Mouse (Mus musculus) embryonic facial prominence, embryonic 14.5 days (tissue): ENCODE data around the gene Sez6l2. TPM values are rescaled to one million over a fixed set of nuclear protein-coding genes. Genes with fewer than 3 reads are reported as not detected.

ENCODE experiments used
- ATAC-seq: fragments of 200-750 bp; cut with Nextera tagmentation; 2 replicates; pipeline ENCODE4 v1.8.0; 2017; ENCODE audit warnings: low read depth, moderate number of reproducible peaks, moderate TSS enrichment
- DNase-seq: peaks from one replicate; pipeline ENCODE4 v3.0.0-alpha.2; 2015; ENCODE audit warnings: low spot score
- H3K27ac ChIP-seq: fragments of 300-500 bp; sonication (generic); replicated peaks from 2 replicates; pipeline ENCODE4 v1.5.1; 2014; ENCODE audit warnings: low read depth, mild to moderate bottlenecking, low read length, moderate library complexity
- H3K27me3 ChIP-seq: fragments of 300-500 bp; sonication (generic); replicated peaks from 2 replicates; pipeline ENCODE4 v1.6.1; 2014; ENCODE audit warnings: low read length; ENCODE audit not compliant: control insufficient read depth, insufficient read depth
- H3K36me3 ChIP-seq: fragments of 300-500 bp; sonication (generic); 2 replicates; pipeline ENCODE4 v1.6.1; 2014; ENCODE audit warnings: low read length, mixed read lengths; ENCODE audit not compliant: control insufficient read depth, insufficient read depth
- H3K4me1 ChIP-seq: fragments of 300-500 bp; sonication (generic); 2 replicates; pipeline ENCODE4 v1.6.1; 2014; ENCODE audit warnings: antibody characterized with exemption, low read length; ENCODE audit not compliant: control insufficient read depth, insufficient read depth
- H3K4me2 ChIP-seq: fragments of 300-500 bp; sonication (generic); 2 replicates; pipeline ENCODE4 v1.6.1; 2014; ENCODE audit warnings: low read depth, mild to moderate bottlenecking, low read length, moderate library complexity, mixed read lengths
- H3K4me3 ChIP-seq: fragments of 300-500 bp; sonication (generic); 2 replicates; pipeline ENCODE4 v1.5.1; 2014; ENCODE audit warnings: low read depth, mild to moderate bottlenecking, low read length
- H3K9ac ChIP-seq: fragments of 300-500 bp; sonication (generic); 2 replicates; pipeline ENCODE4 v1.6.1; 2014; ENCODE audit warnings: low read depth, mild to moderate bottlenecking, low read length, moderate library complexity, mixed read lengths
- H3K9me3 ChIP-seq: fragments of 300-500 bp; sonication (generic); 2 replicates; pipeline ENCODE4 v1.6.1; 2016; ENCODE audit warnings: low read length; ENCODE audit not compliant: control insufficient read depth
- WGBS: fragments of 180-500 bp; shearing (Covaris S2); extraction: QIAGEN DNeasy Blood & Tissue Kit; methylation state at CpG from one replicate; pipeline ENCODE4 v1.1.7; 2014; 5-methylcytosine and 5-hydroxymethylcytosine counted together
- polyA plus RNA-seq: library from polyadenylated mRNA; unstranded; fragments of >200 nt; fragmentation: Nextera tagmentation; extraction: Ambion mirVana; gene quantifications from 2 replicates; pipeline ENCODE4 v1.2.1, GENCODE M21; 2014

Sez6l2 gene
- polyA plus RNA-seq, 1 experiment from 2014 or later, result 2.1 TPM

GRCm38 (mm10) chr7:126949403-126949792 is 965 bp upstream of the Sez6l2 start, which contains the start of gene Asphd1:
Gene Asphd1 (minus strand): TSS chr7:126949582.
- ATAC-seq, result peak; percentile 48
- Histone ChIP-seq H3K4me1 (0 out of 2 replicates have a peak, but pooled peaks cover 7% of the 10 kb centered on the region), H3K4me3 (peak within 1 kb of the TSS; percentile 43), H3K27me3 (peaks cover 29% of the 10 kb centered on the region), H3K9me3 (no peaks in the 10 kb centered on the region), H3K27ac (no peak within 1 kb of the TSS), H3K36me3 (0 out of 2 replicates have a peak, but pooled peaks cover 7% of the 10 kb centered on the region), H3K4me2 (peak within 1 kb of the TSS; percentile 87), H3K9ac (peak within 1 kb of the TSS; percentile 22; the same call in 1 of the 2 replicates)
- under 1% methylated on average over 19 of the region's 21 CpGs for WGBS
- DNase-seq, result no peak

GRCm38 (mm10) chr7:126950647-126951615 is 568 bp downstream of the Sez6l2 start:
- Histone ChIP-seq H3K4me1 (0 out of 2 replicates have a peak, but pooled peaks cover 7% of the 10 kb centered on the region), H3K27ac (no peak overlapping the region), H3K9ac (no peak overlapping the region), H3K36me3 (no peaks in the 10 kb centered on the region), H3K4me3 (peak overlapping the region; percentile 43; the same call in 1 of the 2 replicates), H3K9me3 (no peaks in the 10 kb centered on the region), H3K27me3 (peaks cover 29% of the 10 kb centered on the region), H3K4me2 (peak overlapping the region; percentile 87; the same call in 1 of the 2 replicates)
- ATAC-seq (no peak), DNase-seq (no peak)
- 5% methylated on average over 26 of the region's 26 CpGs for WGBS

GRCm38 (mm10) chr7:126951741-126952140 is 1.4 kb downstream of the Sez6l2 start:
- Histone ChIP-seq H3K4me3 (no peak overlapping the region), H3K4me1 (0 out of 2 replicates have a peak, but pooled peaks cover 7% of the 10 kb centered on the region), H3K9me3 (no peaks in the 10 kb centered on the region), H3K36me3 (no peaks in the 10 kb centered on the region), H3K4me2 (no peak overlapping the region), H3K9ac (no peak overlapping the region), H3K27ac (no peak overlapping the region), H3K27me3 (peaks cover 29% of the 10 kb centered on the region)
- no peak for ATAC-seq
- 22% methylated on average over 4 of the region's 4 CpGs for WGBS
- no peak for DNase-seq

GRCm38 (mm10) chr7:126952646-126953045 is 2.3 kb downstream of the Sez6l2 start:
- no peak overlapping the region for H3K4me2 ChIP-seq
- DNase-seq, result no peak
- 2% methylated on average over 8 of the region's 8 CpGs for WGBS

GRCm38 (mm10) chr7:126955125-126955524 is 4.8 kb downstream of the Sez6l2 start:
- Histone ChIP-seq H3K36me3 (no peaks in the 10 kb centered on the region), H3K27ac (no peak overlapping the region), H3K4me3 (no peak overlapping the region), H3K9ac (no peak overlapping the region), H3K27me3 (peaks cover 26% of the 10 kb centered on the region), H3K4me2 (no peak overlapping the region), H3K4me1 (0 out of 2 replicates have a peak, but pooled peaks cover 5% of the 10 kb centered on the region), H3K9me3 (no peaks in the 10 kb centered on the region)
- ATAC-seq, result no peak
- no peak for DNase-seq
- WGBS, result 44% methylated on average over 3 of the region's 3 CpGs

More at GRCm38 (mm10) chr7:126952646-126953045, 2.3 kb downstream of the Sez6l2 start:
- H3K9me3 ChIP-seq, result no peaks in the 10 kb centered on the region
- 0 out of 2 replicates have a peak, but pooled peaks cover 7% of the 10 kb centered on the region for H3K4me1 ChIP-seq
- H3K36me3 ChIP-seq, result no peaks in the 10 kb centered on the region
- no peak for ATAC-seq
- no peak overlapping the region for H3K27ac ChIP-seq
- no peak overlapping the region for H3K4me3 ChIP-seq
- no peak overlapping the region for H3K9ac ChIP-seq
- H3K27me3 ChIP-seq, result peaks cover 29% of the 10 kb centered on the region

- H3K36me3 ChIP-seq, result no peaks in the 10 kb centered on the region
- H3K4me1 ChIP-seq, result no peaks in the 10 kb centered on the region
- H3K27me3 ChIP-seq, result peaks cover 13% of the 10 kb centered on the region; the same call in 1 of the 2 replicates
- no peak overlapping the region for H3K9ac ChIP-seq
- no peaks in the 10 kb centered on the region for H3K9me3 ChIP-seq
- ATAC-seq, result no peak
- no peak for DNase-seq
- H3K4me3 ChIP-seq, result no peak overlapping the region
- 69% methylated on average over 8 of the region's 9 CpGs for WGBS
- H3K27ac ChIP-seq, result no peak overlapping the region
- H3K4me2 ChIP-seq, result no peak overlapping the region
These were observed 9.4 kb downstream of the Sez6l2 start for GRCm38 (mm10) chr7:126959780-126960179.

- no peak overlapping the region for H3K27ac ChIP-seq
- H3K9ac ChIP-seq, result no peak overlapping the region
- ATAC-seq, result no peak
- no peak overlapping the region for H3K4me3 ChIP-seq
- 86% methylated on average over 5 of the region's 5 CpGs for WGBS
- DNase-seq, result no peak
- H3K9me3 ChIP-seq, result no peaks in the 10 kb centered on the region
- H3K36me3 ChIP-seq, result no peaks in the 10 kb centered on the region
- H3K4me1 ChIP-seq, result no peaks in the 10 kb centered on the region
- H3K27me3 ChIP-seq, result peaks cover 13% of the 10 kb centered on the region; the same call in 1 of the 2 replicates
- no peak overlapping the region for H3K4me2 ChIP-seq
These were observed 10.7 kb downstream of the Sez6l2 start for GRCm38 (mm10) chr7:126961095-126961494.

GRCm38 (mm10) chr7:126961965-126962364 is 11.6 kb downstream of the Sez6l2 start:
- DNase-seq (no peak), ATAC-seq (no peak)
- H3K36me3 ChIP-seq, result no peaks in the 10 kb centered on the region
- WGBS, result 91% methylated on average over 4 of the region's 4 CpGs
- H3K4me3 ChIP-seq, result no peak overlapping the region
- no peak overlapping the region for H3K9ac ChIP-seq
- H3K4me1 ChIP-seq, result no peaks in the 10 kb centered on the region
- H3K27me3 ChIP-seq, result peaks cover 13% of the 10 kb centered on the region; the same call in 1 of the 2 replicates
- H3K9me3 ChIP-seq, result no peaks in the 10 kb centered on the region
- no peak overlapping the region for H3K4me2 ChIP-seq
- no peak overlapping the region for H3K27ac ChIP-seq
